Mouse (Mus musculus): Measurements from ENCODE around the gene Sgk2. TPM values are rescaled to one million over a fixed set of nuclear protein-coding genes. Genes with fewer than 3 reads are reported as not detected.

Sgk2 gene
- polyA plus RNA-seq, 1 experiment, result 11.5 TPM

DNA sequence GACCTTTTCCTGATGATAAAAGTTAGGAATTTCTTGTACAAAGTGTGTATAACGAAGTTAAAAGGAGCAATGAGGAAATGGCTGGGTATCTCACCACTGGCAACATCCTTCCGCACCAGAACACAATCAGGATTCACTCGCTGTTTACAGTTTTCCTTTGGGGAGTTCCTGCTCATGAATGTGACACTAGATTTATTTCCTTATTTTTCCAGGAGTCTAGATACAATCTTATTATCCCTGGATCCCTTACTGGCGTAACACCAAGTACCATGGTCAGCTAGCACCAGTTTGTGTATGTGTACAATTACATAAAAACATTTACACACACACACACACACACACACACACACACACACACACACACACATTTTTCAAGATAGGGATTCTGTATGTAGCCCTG is 20.2 kb downstream of the Sgk2 start:
- Histone ChIP-seq H3K27ac (ENCODE audit: insufficient read depth, low read depth, low read length) (no peak overlapping the region), H3K27me3 (ENCODE audit: control insufficient read depth, insufficient read depth, low read length) (no peaks in the 10 kb centered on the region), H3K36me3 (ENCODE audit: control insufficient read depth, insufficient read depth, low read length) (no peaks in the 10 kb centered on the region), H3K4me3 (ENCODE audit: low read depth, low read length) (no peak overlapping the region), H3K4me1 (ENCODE audit: control insufficient read depth, insufficient read depth, insufficient read length, low read length) (no peaks in the 10 kb centered on the region)
- no peak for TF ChIP-seq CTCF (IDR thresholded peaks at IDR 0.05; ENCODE audit: extremely low read depth, insufficient read length, insufficient replicate concordance, low read depth, low read length)
- TF ChIP-seq POLR2A (IDR thresholded peaks at IDR 0.05; ENCODE audit: low read depth, low read length), result no peak
- 56% methylated on average over 4 of the region's 4 CpGs for WGBS

DNA sequence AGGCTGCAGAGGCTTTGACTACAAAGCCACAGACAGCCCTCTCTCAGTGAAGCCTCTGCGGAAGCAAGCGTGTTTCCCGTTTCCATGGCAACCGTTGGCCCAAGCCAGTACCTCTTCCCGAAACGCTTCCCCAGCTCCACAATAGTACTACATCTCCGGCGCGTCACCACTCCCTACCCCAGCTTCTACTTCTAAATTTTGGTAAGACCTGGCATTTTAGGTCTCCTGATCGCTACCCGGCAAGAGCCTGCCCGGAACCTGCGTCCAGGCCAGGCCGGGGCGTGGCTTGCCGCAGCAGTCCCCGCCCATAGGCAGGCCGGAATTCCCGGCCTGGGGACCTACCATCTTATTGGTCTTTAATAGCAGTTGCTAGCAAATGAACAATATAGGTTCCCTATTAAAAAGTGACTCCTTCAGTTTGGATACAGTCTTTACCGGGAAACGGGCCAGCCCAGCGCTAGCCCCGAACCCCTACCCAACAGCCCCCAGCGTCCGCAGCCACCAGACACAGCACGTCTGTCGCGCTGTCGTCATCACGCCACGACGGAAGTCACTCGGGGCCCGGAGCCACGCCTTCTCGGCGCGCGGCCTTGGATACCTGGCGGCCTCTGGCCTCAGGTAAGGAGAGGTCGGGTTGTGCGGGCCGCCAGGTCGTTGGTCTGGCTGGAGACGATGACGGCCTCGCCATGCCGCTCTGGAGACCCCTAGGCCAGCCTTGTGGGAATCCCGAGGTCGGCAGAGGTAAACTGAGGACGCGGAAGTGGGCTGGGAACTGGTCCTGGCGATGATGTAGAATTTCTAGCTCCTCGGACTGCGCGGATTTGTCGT is 30.0 kb downstream of the Sgk2 start, which contains the start of gene Ift52:
Gene Ift52, plus strand, starts transcription at position 439 of the 828 bp plus-strand sequence.
- Histone ChIP-seq H3K4me1 (ENCODE audit: control insufficient read depth, insufficient read depth, insufficient read length, low read length) (peaks cover 1% of the 10 kb centered on the region; the same call in 1 of the 2 replicates), H3K27me3 (ENCODE audit: control insufficient read depth, insufficient read depth, low read length) (no peaks in the 10 kb centered on the region), H3K36me3 (ENCODE audit: control insufficient read depth, insufficient read depth, low read length) (no peaks in the 10 kb centered on the region), H3K4me3 (ENCODE audit: low read depth, low read length) (peak within 1 kb of the TSS; percentile 95), H3K27ac (ENCODE audit: insufficient read depth, low read depth, low read length) (peak within 1 kb of the TSS; percentile 44)
- WGBS, result under 1% methylated on average over 57 of the region's 57 CpGs
- peak; percentile 68; the same call in 1 of the 2 replicates for TF ChIP-seq POLR2A (IDR thresholded peaks at IDR 0.05; ENCODE audit: low read depth, low read length)
- no peak for TF ChIP-seq CTCF (IDR thresholded peaks at IDR 0.05; ENCODE audit: extremely low read depth, insufficient read length, insufficient replicate concordance, low read depth, low read length)

DNA sequence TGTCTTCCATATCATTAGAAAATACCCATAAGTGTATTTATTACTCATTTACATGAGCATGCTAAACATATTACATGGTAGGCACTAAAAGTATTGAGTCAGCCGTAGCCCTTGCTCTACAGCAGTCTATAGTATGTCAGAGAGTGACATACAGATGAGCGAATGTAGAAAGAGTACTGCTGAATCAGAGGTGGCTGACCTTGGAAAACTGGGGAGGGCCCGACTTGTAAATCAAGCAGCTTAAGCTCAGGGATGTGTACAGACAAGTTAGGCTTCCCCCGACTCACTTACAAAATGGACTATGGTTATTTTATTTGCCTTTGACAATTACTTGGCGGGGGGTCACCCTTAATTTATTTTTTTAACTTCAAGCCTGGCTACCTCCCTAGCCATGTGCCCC is 44.2 kb downstream of the Sgk2 start:
- no peak for TF ChIP-seq POLR2A (IDR thresholded peaks at IDR 0.05; ENCODE audit: low read depth, low read length)
- no peak for TF ChIP-seq CTCF (IDR thresholded peaks at IDR 0.05; ENCODE audit: extremely low read depth, insufficient read length, insufficient replicate concordance, low read depth, low read length)
- Histone ChIP-seq H3K4me1 (ENCODE audit: control insufficient read depth, insufficient read depth, insufficient read length, low read length) (no peaks in the 10 kb centered on the region), H3K27me3 (ENCODE audit: control insufficient read depth, insufficient read depth, low read length) (no peaks in the 10 kb centered on the region), H3K27ac (ENCODE audit: insufficient read depth, low read depth, low read length) (no peak overlapping the region), H3K36me3 (ENCODE audit: control insufficient read depth, insufficient read depth, low read length) (peaks cover 71% of the 10 kb centered on the region), H3K4me3 (ENCODE audit: low read depth, low read length) (no peak overlapping the region)
- 93% methylated on average over 5 of the region's 5 CpGs for WGBS

DNA sequence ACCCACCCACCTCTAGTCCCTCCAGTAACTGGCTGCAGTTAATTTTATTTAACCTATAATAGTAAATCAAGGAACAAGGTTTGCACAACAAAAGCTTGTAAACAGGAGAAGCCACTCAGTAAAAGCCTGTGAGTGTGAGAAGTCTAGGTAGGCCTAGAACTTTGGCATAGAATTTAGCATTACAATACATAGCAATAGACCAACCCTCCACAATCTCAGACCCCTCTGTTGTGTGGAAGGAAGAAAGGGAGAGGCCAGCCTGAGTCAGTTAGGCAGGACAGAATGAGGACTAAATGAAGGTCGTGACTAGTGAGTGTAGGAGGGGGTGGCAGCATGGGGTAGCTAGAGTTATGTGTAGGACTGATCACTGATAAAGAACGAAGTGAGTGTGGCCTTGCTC is 44.6 kb downstream of the Sgk2 start:
- peaks cover 72% of the 10 kb centered on the region for H3K36me3 ChIP-seq (ENCODE audit: control insufficient read depth, insufficient read depth, low read length)
- no peak overlapping the region for H3K4me3 ChIP-seq (ENCODE audit: low read depth, low read length)
- no peak for TF ChIP-seq POLR2A (IDR thresholded peaks at IDR 0.05; ENCODE audit: low read depth, low read length)
- no peak for TF ChIP-seq CTCF (IDR thresholded peaks at IDR 0.05; ENCODE audit: extremely low read depth, insufficient read length, insufficient replicate concordance, low read depth, low read length)
- no peaks in the 10 kb centered on the region for H3K27me3 ChIP-seq (ENCODE audit: control insufficient read depth, insufficient read depth, low read length)
- H3K4me1 ChIP-seq (ENCODE audit: control insufficient read depth, insufficient read depth, insufficient read length, low read length), result no peaks in the 10 kb centered on the region
- 92% methylated on average over 2 of the region's 2 CpGs for WGBS
- H3K27ac ChIP-seq (ENCODE audit: insufficient read depth, low read depth, low read length), result no peak overlapping the region

DNA sequence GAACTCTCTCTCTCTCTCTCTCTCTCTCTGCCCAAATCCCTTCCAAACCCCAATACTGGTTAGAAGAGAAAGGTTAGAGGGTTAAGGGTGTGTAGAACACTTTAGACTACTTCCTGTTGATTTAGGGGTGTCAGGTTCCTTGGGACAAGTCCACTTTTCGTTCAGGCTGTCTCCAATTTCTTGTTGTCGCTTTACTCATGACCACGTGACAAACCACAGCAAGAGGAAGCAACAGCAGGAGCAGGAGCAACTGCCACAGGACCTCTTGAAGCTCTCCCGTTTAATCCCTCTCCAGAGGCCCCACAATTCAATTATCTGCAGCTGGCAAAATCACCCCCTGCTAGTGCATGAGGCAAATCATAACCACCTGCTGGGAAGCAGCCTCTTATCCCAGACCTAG is 45.5 kb downstream of the Sgk2 start:
- Histone ChIP-seq H3K27ac (ENCODE audit: insufficient read depth, low read depth, low read length) (no peak overlapping the region), H3K36me3 (ENCODE audit: control insufficient read depth, insufficient read depth, low read length) (peaks cover 72% of the 10 kb centered on the region), H3K27me3 (ENCODE audit: control insufficient read depth, insufficient read depth, low read length) (no peaks in the 10 kb centered on the region), H3K4me3 (ENCODE audit: low read depth, low read length) (no peak overlapping the region), H3K4me1 (ENCODE audit: control insufficient read depth, insufficient read depth, insufficient read length, low read length) (no peaks in the 10 kb centered on the region)
- TF ChIP-seq POLR2A (IDR thresholded peaks at IDR 0.05; ENCODE audit: low read depth, low read length) (no peak), CTCF (IDR thresholded peaks at IDR 0.05; ENCODE audit: extremely low read depth, insufficient read length, insufficient replicate concordance, low read depth, low read length) (no peak)
- WGBS, result 55% methylated on average over 4 of the region's 4 CpGs

DNA sequence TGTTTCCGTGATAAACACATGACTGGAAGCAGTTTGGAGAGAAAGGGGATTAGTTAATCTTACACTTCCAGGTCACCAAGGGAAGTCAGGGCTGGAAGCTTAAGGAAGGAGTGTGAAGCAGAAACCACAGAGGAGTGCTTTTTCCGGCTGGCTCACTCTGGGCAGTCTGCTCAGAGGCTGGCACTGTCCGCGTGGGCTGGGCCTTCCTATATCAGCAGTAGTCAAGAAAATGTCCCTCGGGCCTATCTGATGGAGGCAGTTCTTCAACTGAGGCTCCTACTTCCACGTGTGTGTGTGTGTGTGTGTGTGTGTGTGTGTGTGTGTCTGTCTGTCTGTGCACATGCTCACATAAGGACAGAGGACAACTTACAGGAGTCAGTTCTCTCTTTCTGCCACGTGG is 52.8 kb downstream of the Sgk2 start:
- TF ChIP-seq POLR2A (IDR thresholded peaks at IDR 0.05; ENCODE audit: low read depth, low read length) (no peak), CTCF (IDR thresholded peaks at IDR 0.05; ENCODE audit: extremely low read depth, insufficient read length, insufficient replicate concordance, low read depth, low read length) (no peak)
- H3K27ac ChIP-seq (ENCODE audit: insufficient read depth, low read depth, low read length), result no peak overlapping the region
- no peaks in the 10 kb centered on the region for H3K4me1 ChIP-seq (ENCODE audit: control insufficient read depth, insufficient read depth, insufficient read length, low read length)
- no peaks in the 10 kb centered on the region for H3K27me3 ChIP-seq (ENCODE audit: control insufficient read depth, insufficient read depth, low read length)
- H3K4me3 ChIP-seq (ENCODE audit: low read depth, low read length), result no peak overlapping the region
- H3K36me3 ChIP-seq (ENCODE audit: control insufficient read depth, insufficient read depth, low read length), result peaks cover 71% of the 10 kb centered on the region
- 85% methylated on average over 7 of the region's 7 CpGs for WGBS

DNA sequence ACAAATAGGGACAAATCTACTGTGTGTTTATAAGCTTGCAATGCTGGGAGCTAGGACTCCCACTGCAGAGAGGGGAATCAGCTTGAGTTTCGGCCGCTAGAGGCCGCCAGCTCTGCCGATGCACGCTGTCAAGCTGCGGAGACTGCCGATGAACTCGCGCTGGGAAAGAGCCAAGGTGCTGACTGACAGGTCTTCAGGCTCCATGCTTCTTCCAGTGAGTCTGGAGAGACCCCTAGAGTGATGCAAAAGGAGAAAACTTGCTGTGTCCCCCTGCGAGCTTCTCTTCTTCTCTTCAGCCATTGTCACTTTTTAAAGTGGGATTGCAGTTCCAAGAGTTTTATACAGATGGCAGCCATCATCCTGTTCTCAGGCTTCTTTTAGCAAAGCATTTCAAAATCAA is 61.0 kb downstream of the Sgk2 start:
- H3K4me3 ChIP-seq (ENCODE audit: low read depth, low read length), result peak overlapping the region; percentile 35; the same call in 1 of the 2 replicates
- H3K4me1 ChIP-seq (ENCODE audit: control insufficient read depth, insufficient read depth, insufficient read length, low read length), result no peaks in the 10 kb centered on the region
- TF ChIP-seq POLR2A (IDR thresholded peaks at IDR 0.05; ENCODE audit: low read depth, low read length) (no peak), CTCF (IDR thresholded peaks at IDR 0.05; ENCODE audit: extremely low read depth, insufficient read length, insufficient replicate concordance, low read depth, low read length) (peak; percentile 93)
- H3K27ac ChIP-seq (ENCODE audit: insufficient read depth, low read depth, low read length), result no peak overlapping the region
- peaks cover 24% of the 10 kb centered on the region for H3K36me3 ChIP-seq (ENCODE audit: control insufficient read depth, insufficient read depth, low read length)
- H3K27me3 ChIP-seq (ENCODE audit: control insufficient read depth, insufficient read depth, low read length), result no peaks in the 10 kb centered on the region
- WGBS, result 2% methylated on average over 10 of the region's 10 CpGs
